Mouse (Mus musculus) G1E (cell line): ENCODE data around the gene Ankrd13d. TPM values are rescaled to one million over a fixed set of nuclear protein-coding genes. Genes with fewer than 3 reads are reported as not detected.

Experiments used
- ATAC-seq: 2 replicates; pipeline ENCODE4 v1.8.0; 2016; ENCODE audit warnings: mild to moderate bottlenecking; ENCODE audit not compliant: insufficient number of reproducible peaks, poor library complexity, low FRiP score, severe bottlenecking; ENCODE audit errors: extremely low read depth
- DNase-seq: peaks from one replicate; pipeline ENCODE4 v3.0.0; 2012; ENCODE audit warnings: low spot score
- H3K27me3 ChIP-seq: 2 replicates; pipeline ENCODE4 v1.6.1; 2012; ENCODE audit warnings: mild to moderate bottlenecking, low read length, inconsistent platforms; ENCODE audit not compliant: insufficient read depth
- H3K36me3 ChIP-seq: replicated peaks from 2 replicates; pipeline ENCODE3; 2012; ENCODE audit warnings: mild to moderate bottlenecking, inconsistent platforms
- H3K4me1 ChIP-seq: 2 replicates; pipeline ENCODE4 v1.6.1; 2012; ENCODE audit warnings: low read depth, low read length, inconsistent platforms, mixed read lengths; ENCODE audit not compliant: insufficient read depth
- H3K4me3 ChIP-seq: 2 replicates; pipeline ENCODE4 v1.5.1; 2012; ENCODE audit warnings: low read depth, mild to moderate bottlenecking, inconsistent platforms, low read length, moderate library complexity, mixed read lengths
- H3K9me3 ChIP-seq: replicated peaks from 2 replicates; pipeline ENCODE4 v1.6.1; 2012; ENCODE audit warnings: inconsistent platforms
- CTCF ChIP-seq: IDR thresholded peaks from 2 replicates; pipeline ENCODE4 v1.5.1; 2012; ENCODE audit warnings: low read depth, low read length, inconsistent platforms, mixed read lengths
- GATA1 ChIP-seq: IDR thresholded peaks from 2 replicates; pipeline ENCODE4 v1.6.1; 2012; ENCODE audit warnings: borderline replicate concordance, low read length, inconsistent platforms, mixed read lengths
- GATA2 ChIP-seq: IDR thresholded peaks from 2 replicates; pipeline ENCODE4 v1.6.1; 2012; ENCODE audit warnings: low read depth, low read length, inconsistent platforms, borderline replicate concordance
- POLR2AphosphoS5 ChIP-seq: IDR thresholded peaks from 2 replicates; pipeline ENCODE4 v1.6.1; 2012; ENCODE audit warnings: low read depth, low read length, inconsistent platforms; ENCODE audit not compliant: insufficient replicate concordance
- TAL1 ChIP-seq: conservative IDR thresholded peaks from 2 replicates; pipeline ENCODE4 v1.6.1; 2012; ENCODE audit warnings: low read depth, low read length, inconsistent platforms, mixed read lengths
- polyA plus RNA-seq: library from polyadenylated mRNA; stranded (reverse); fragments of >175 nt; gene quantifications from 2 replicates; pipeline ENCODE4 v1.2.3, GENCODE M21; 2012
- total RNA-seq, 2 experiments: library from RNA; stranded (forward) in 1 of 2; stranded (reverse) in 1 of 2; fragments of 200-1000 nt in 1 of 2; fragments of >200 nt in 1 of 2; fragmentation: Nextera tagmentation in 1 of 2; gene quantifications; 2 replicates each; pipeline ENCODE4 v1.2.3; 2014 to 2017

Gene Ankrd13d
- total and polyA plus RNA-seq, 3 experiments: 0.95 to 3.0 (median 2.3) TPM

DNA sequence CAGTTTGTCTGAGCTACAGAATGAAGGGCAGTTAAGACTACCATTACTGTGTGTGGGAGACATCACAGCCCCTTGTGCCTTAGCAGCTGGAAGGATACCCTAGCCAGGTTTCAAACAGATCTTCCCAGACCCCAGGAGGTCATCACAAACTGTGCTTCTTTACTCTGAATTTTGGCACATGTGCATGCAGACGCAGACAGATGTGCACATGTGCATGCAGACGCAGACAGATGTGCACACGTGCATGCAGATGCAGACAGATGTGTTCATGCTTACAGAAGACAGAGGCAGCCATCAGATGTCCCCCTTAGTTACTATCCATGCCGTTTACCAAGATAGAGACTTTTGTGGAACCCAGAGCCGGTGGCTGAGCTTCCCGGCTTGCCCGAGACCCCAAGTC lies 16.2 kb upstream of the Ankrd13d start:
- Histone ChIP-seq H3K4me1 (peaks cover 98% of the 10 kb centered on the region), H3K4me3 (no peak overlapping the region; the same call in 1 of the 2 replicates), H3K9me3 (no peaks in the 10 kb centered on the region), H3K36me3 (peaks cover 94% of the 10 kb centered on the region), H3K27me3 (no peaks in the 10 kb centered on the region)
- ATAC-seq (no peak), DNase-seq (no peak)
- TF ChIP-seq TAL1: no peak
- TF ChIP-seq GATA2: no peak

DNA sequence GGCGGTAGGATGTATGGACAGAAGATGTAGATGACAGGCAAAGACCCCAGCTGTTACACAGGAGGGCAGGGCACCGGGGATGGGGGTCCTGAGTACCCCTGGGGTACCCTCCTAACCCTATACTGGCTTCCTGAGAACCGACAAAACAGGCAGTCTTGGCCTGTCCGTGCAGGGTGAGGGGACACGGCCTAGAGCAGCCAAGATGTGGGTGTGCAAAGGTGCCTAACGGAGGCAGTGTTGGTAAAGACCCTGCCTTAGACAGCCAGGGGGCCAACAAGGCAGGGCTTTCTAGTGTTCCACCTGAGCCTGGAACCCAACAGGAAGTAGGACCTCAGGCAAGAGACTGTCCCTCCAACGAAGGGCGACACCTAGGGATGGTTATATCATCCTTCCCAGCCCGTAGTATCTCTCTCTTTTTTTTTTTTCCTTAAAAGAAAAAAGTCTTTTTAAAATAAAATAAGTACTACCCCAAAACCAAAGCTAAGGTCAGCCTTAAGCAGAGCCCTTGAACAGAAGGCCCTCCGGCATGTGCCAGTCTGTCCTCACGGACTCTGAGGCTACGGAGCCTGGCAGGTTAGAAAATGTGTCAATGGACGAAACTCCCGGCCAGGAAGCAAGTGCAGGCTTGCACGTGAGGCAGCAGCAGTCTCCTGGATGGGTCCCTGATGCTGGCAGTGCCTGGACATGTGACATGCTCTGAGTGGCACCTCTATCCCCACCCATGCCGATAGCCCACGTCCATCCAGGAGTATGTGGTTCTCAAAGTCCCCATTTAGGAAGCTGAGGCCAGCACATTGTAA lies 15.6 kb upstream of the Ankrd13d start:
- Histone ChIP-seq H3K27me3 (no peaks in the 10 kb centered on the region), H3K9me3 (no peaks in the 10 kb centered on the region), H3K4me1 (peaks cover 98% of the 10 kb centered on the region), H3K36me3 (peaks cover 95% of the 10 kb centered on the region), H3K4me3 (no peak overlapping the region; the same call in 1 of the 2 replicates)
- no peak for ATAC-seq
- TF ChIP-seq POLR2AphosphoS5 (no peak), TAL1 (no peak), CTCF (no peak), GATA2 (no peak), GATA1 (no peak)
- no peak for DNase-seq

DNA sequence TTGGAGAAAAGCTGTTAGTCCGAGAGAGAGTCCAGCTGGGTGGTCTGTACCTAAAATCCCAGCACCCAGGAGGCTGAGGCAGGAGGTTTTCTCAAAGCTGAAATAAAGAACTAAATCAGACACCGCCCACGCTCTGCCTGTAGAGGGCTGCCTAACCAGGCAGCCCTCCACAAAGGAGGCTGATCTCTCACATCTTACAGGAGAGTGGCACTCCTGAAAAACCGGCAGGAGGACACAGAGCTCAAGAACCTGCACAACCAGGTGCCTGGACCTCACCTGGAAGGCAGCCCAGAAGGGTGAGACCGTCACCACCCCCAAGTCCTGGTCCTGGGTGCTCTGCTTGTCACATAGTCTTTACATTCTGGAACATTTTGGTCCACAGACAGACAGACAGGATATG lies 14.9 kb upstream of the Ankrd13d start:
- DNase-seq (no peak), ATAC-seq (no peak)
- no peaks in the 10 kb centered on the region for H3K9me3 ChIP-seq
- H3K4me1 ChIP-seq: peaks cover 96% of the 10 kb centered on the region
- H3K4me3 ChIP-seq: no peak overlapping the region
- peaks cover 94% of the 10 kb centered on the region for H3K36me3 ChIP-seq
- H3K27me3 ChIP-seq: no peaks in the 10 kb centered on the region
- TF ChIP-seq CTCF (no peak), TAL1 (no peak), GATA2 (no peak), POLR2AphosphoS5 (no peak), GATA1 (no peak)

DNA sequence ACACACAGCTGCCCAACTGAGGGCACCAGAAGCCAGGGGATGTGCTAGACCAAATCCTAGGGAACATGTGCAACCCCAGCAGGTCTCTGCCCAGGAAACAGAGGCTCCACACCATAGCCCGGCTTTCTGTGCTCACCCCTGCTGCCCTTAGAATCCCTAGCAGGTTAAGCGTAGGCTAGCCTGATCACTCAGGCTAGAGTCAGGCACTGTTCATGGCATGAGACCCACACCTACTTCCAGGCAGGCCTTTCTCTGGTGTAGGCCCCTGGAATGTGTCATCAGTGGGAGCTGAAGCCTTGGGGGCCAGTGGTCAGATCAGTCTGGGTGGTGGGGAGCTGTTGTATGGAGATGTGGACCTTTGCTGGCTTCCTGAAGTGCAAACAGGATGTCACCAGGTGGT lies 13.7 kb upstream of the Ankrd13d start:
- TF ChIP-seq CTCF (no peak), GATA2 (no peak), TAL1 (no peak)

DNA sequence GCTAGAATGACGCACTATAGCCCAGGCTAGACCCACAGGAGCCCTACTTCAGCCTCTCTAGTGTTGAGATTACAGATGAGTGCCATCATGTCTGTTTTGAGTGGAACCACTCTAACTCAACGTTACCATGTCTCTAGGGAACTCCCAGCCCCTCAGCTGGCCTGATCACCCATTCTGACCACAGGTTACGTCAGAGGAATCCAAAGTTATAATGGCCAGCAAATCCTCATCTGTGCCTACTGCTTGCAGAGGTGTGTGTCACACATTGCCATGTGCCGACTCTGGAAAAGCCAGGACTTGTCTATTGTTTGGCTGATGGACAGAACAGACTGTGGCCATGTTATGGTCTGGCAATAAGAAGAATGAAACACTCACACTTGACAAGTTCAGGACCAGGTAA lies 12.5 kb upstream of the Ankrd13d start:
- no peak for ATAC-seq
- H3K4me1 ChIP-seq: peaks cover 83% of the 10 kb centered on the region
- no peaks in the 10 kb centered on the region for H3K9me3 ChIP-seq

More for the DNA sequence above, 13.7 kb upstream of the Ankrd13d start:
- no peaks in the 10 kb centered on the region for H3K9me3 ChIP-seq
- H3K27me3 ChIP-seq: no peaks in the 10 kb centered on the region
- no peak for ATAC-seq
- no peak for DNase-seq
- H3K4me3 ChIP-seq: no peak overlapping the region; the same call in 1 of the 2 replicates
- peaks cover 89% of the 10 kb centered on the region for H3K4me1 ChIP-seq
- H3K36me3 ChIP-seq: peaks cover 94% of the 10 kb centered on the region

DNA sequence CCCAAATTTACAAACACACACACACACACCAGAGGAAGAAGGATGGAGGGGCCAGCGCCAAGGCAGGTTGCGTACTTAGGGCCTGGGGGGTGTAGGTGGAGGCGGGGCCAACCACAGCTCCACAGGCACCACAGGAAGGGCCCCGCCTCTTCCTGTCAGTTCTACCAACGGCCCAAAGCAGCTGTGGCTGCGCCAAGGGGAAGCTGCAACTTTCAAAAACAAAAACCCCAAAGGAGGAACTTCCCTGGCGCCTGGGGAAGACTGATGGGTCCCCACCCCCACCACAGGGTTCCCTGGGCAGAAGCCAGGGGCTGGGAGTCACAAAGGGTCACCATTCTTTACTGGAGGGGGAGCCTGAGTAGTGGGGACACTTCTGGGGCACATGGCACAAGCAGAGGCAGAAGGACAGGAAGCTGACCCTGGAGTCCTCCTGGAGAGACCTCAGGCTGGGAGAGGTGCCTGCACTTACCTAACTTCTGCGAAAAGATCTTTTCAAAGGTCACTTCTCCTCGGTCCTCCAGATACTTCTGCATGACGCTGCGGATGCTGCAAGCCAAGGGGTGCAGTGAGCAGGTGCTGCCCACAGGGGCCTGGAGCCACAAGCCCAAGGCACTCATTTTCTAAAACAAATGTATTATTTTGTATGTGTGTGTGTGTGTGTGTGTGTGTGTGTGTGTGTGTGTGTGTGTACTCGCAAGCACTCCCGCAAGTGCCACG lies 11.6 kb upstream of the Ankrd13d start:
- Histone ChIP-seq H3K9me3 (no peaks in the 10 kb centered on the region), H3K4me1 (peaks cover 83% of the 10 kb centered on the region), H3K36me3 (peaks cover 96% of the 10 kb centered on the region), H3K4me3 (peak overlapping the region; percentile 58; the same call in 1 of the 2 replicates), H3K27me3 (no peaks in the 10 kb centered on the region)
- TF ChIP-seq TAL1: no peak
- no peak for TF ChIP-seq CTCF
- no peak for TF ChIP-seq GATA2
- TF ChIP-seq POLR2AphosphoS5: no peak
- no peak for TF ChIP-seq GATA1
- DNase-seq (peak; percentile 79), ATAC-seq (peak; percentile 82)

More for the DNA sequence above, 12.5 kb upstream of the Ankrd13d start:
- H3K27me3 ChIP-seq: no peaks in the 10 kb centered on the region
- no peak overlapping the region for H3K4me3 ChIP-seq
- TF ChIP-seq TAL1 (no peak), GATA2 (no peak), CTCF (no peak), GATA1 (no peak), POLR2AphosphoS5 (no peak)
- peaks cover 94% of the 10 kb centered on the region for H3K36me3 ChIP-seq
- DNase-seq: no peak
